Mouse (Mus musculus) cerebellum, adult 9-10 months (tissue): ENCODE results near the gene Podxl2.

ENCODE experiments used
- DNase-seq: peaks from one replicate; pipeline ENCODE4 v3.0.0; 2022

The Podxl2 gene

GRCm38 (mm10) chr6:88886417-88886967, 11.6 kb upstream of the Podxl2 start:
- no peak for DNase-seq

GRCm38 (mm10) chr6:88885644-88886416, 11.0 kb upstream of the Podxl2 start:
- no peak for DNase-seq

DNA sequence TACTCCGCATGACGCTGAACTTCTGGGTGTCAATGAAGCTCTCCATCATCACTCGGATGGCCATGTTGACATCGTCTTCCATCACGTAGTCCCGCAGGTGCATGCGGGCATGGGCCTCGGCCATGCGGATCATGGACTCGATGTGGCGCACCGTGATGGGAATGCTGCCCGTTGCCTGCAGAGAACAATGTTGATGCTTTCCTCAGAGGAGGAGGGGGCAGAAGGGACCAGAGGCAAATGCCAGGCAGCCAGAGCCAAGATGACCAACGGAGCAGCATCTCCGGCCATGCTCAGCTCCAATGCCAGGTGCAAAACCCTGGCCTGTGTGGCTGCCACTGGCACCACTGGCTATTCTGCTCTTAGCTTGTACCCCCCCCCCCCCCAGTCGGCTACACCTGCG, 9.8 kb upstream of the Podxl2 start:
- DNase-seq = no peak

DNA sequence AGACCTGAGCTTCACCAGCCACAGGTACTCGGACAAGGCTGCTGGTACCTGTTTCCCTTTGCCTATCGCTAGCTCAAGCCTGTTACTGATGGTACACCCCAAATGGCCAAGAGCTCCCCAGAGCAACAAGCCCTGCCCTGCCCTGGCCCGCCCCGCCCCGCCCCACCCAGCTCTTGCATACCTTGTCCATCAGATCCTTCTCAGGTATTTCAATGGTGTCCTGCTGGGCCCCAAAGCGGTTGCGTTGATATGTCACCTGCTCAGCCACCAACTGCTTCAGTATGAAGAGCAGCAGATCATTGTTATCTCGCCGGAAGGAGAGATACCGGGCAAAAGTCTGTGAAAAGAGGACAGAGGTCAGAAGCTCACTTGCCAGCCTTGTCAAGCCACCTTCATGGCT, 9.4 kb upstream of the Podxl2 start:
- DNase-seq = no peak

DNA sequence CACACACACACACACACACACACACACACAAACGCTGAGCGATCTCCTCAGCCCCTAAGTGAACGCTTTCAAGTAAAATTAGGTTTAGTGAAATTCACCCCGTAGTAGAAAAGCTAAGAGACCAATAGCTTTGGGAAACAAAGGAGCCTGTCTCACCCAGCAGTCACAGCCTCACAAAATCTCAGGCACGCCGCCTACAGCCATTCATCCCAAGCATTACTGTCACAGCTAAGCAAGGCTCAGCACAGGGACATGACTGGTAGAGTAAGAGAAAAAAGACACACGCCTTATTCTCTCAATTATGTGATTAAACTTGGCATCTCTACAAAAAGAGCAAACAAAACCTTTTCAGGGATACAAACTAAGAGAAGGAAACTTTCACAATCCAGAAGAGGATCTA, 6.5 kb upstream of the Podxl2 start:
- DNase-seq = no peak

DNA sequence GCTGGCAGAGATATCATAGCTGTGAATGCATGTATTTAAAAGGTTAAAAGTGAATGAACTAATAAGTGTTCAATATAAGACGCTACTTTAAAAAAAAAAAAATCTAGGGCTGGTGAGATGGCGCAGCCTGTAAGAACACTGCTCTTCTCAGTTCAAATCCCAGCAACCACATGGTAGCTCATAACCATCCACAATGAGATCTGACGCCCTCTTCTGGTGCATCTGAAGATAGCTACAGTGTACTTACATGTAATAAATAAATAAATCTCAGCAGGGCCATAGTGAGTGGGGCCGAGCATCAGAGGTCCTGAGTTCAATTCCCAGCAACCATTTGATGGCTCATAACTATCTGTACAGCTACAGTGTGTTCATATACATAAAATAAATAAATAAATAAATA, 4.6 kb upstream of the Podxl2 start:
- DNase-seq = peak; percentile 57

- DNase-seq = no peak
Observed at GRCm38 (mm10) chr6:88873965-88874867, 628 bp downstream of the Podxl2 start.

GRCm38 (mm10) chr6:88872811-88873210, 2.0 kb downstream of the Podxl2 start:
- no peak for DNase-seq

- DNase-seq = peak; percentile 72
Observed at GRCm38 (mm10) chr6:88871546-88871945, 3.3 kb downstream of the Podxl2 start.

DNA sequence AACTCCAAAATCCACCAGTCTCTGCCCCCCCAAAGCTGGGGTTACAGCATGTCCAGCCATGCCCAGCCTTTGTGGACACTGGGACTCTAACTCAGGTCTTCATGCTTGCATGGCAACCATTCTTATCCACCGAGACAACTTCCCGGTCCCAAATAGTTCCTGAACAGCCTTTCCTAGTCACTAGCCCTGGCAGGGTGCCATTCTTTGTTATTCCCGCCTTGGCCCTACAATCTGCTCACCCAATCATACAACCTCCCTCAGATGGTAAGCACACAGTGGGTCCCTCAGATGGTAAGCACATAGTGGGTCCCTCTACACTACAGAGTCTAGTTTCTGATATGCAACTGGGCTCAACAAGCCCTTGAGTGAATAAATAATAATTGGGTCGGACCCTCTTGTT, 4.2 kb downstream of the Podxl2 start:
- DNase-seq = peak; percentile 71

DNA sequence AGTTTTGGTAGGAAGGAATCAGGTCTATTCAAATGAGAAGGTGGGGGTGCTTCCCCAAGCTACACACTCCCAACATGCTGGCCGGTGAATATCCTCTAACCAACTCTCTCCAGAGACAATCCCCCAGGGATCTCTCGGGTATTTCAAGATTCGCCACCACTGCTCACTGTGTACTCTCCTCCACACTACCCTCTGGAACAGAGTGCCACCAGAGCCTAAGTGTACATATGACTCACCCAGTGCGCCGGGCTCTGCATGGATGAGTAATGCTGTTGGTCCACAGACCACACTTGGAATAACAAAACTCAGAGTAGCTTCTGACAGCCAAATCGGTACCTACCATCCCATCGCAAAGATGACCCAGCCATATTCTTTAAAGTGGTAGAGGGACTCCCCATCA, 5.4 kb downstream of the Podxl2 start:
- no peak for DNase-seq

DNA sequence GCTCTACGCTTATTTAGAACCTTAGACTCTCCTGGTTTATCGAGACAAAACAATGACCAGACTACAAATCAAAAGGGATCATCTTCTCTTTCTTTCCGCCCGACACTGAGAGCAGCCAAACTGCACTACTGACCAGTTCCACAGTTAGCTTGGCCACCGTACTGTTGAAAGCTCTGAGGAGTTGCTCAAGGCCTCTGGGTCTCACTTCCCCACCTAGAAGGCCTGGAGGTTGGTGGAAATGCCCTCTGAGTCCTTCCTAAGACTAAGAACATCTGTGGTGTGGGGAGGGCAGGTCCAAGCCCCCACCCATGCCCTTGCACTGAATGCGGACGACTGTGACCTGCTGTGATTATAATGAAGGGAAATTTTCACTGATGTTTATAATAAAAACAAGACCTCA, 9.1 kb downstream of the Podxl2 start:
- no peak for DNase-seq

GRCm38 (mm10) chr6:88860914-88861313, 13.9 kb downstream of the Podxl2 start:
- peak; percentile 68 for DNase-seq

GRCm38 (mm10) chr6:88858341-88858740, 16.5 kb downstream of the Podxl2 start:
- no peak for DNase-seq

- DNase-seq = no peak
Observed at GRCm38 (mm10) chr6:88857830-88858229, 17.0 kb downstream of the Podxl2 start.

- peak; percentile 86 for DNase-seq
Observed at GRCm38 (mm10) chr6:88857249-88857648, 17.6 kb downstream of the Podxl2 start.

DNA sequence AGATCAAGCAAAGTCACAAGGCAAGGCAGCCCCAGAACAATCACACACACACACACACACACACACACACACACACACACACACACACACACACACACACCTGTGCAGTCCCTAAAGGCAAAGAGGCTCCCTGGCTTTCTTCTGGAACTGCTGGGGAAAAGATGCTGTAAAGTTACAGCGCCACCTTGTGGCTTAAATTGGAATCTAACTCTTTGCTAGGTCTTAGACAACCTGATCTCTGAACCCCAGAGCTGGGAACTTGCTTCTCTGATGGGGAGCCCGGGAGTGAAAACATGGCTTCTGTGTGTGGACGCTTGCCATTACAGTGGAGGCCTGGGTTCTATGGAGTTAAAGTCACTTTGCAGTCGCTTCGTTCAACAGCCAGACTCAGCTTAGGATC, 19.2 kb downstream of the Podxl2 start:
- peak; percentile 86 for DNase-seq

DNA sequence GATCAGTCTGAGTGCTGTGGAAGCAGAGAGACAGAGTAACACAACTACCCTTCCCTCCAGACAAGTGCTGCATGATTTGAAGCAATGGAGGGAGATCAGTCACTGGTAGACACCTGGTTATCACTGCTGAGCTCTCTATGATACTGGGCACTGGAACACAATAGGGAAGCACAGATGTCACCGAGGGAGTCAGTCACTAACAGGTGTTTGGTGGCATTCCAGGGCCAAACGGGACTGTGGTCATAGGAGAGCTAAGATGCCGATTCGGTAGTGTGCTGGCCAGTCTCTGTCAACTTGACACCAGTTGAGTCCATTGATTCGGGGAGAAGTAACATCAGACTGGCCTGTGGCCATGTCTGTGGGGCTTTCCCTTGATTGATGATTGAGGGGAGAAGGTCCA, 20.3 kb downstream of the Podxl2 start:
- DNase-seq = no peak

GRCm38 (mm10) chr6:88850034-88850433, 24.8 kb downstream of the Podxl2 start:
- peak; percentile 69 for DNase-seq

GRCm38 (mm10) chr6:88849270-88849669, 25.6 kb downstream of the Podxl2 start:
- peak; percentile 57 for DNase-seq

- no peak for DNase-seq
Observed at GRCm38 (mm10) chr6:88847571-88847970, 27.3 kb downstream of the Podxl2 start.

- DNase-seq = peak; percentile 50
Observed at GRCm38 (mm10) chr6:88844901-88845565, 29.8 kb downstream of the Podxl2 start.
